Mouse (Mus musculus) neural tube, embryonic 13.5 days (tissue): Measurements from ENCODE around the gene Med11. TPM values are rescaled to one million over a fixed set of nuclear protein-coding genes. Genes with fewer than 3 reads are reported as not detected.
"Not testable (repeated sequence)": the region's sequence is repeated elsewhere in the genome, so short reads cannot be mapped to it uniquely, and the experiment has no call there.

Source experiments
- ATAC-seq: fragments of 200-750 bp; cut with Nextera tagmentation; 2 replicates; pipeline ENCODE4 v1.8.0; 2017; ENCODE audit warnings: low read depth, mild to moderate bottlenecking, moderate TSS enrichment, moderate library complexity
- H3K27ac ChIP-seq: fragments of 300-500 bp; sonication (generic); replicated peaks from 2 replicates; pipeline ENCODE4 v1.5.1; 2015; ENCODE audit warnings: moderate library complexity, mild to moderate bottlenecking, inconsistent platforms
- H3K27me3 ChIP-seq: fragments of 300-500 bp; sonication (generic); 2 replicates; pipeline ENCODE4 v1.6.1; 2015; ENCODE audit warnings: mild to moderate bottlenecking, inconsistent platforms
- H3K36me3 ChIP-seq: fragments of 300-500 bp; sonication (generic); 2 replicates; pipeline ENCODE4 v1.6.1; 2015; ENCODE audit warnings: mild to moderate bottlenecking, inconsistent platforms
- H3K4me1 ChIP-seq: fragments of 300-500 bp; sonication (generic); replicated peaks from 2 replicates; pipeline ENCODE4 v1.6.1; 2015; ENCODE audit warnings: inconsistent platforms
- H3K4me2 ChIP-seq: fragments of 300-500 bp; sonication (generic); 2 replicates; pipeline ENCODE4 v1.6.1; 2015; ENCODE audit warnings: inconsistent platforms, mild to moderate bottlenecking, moderate library complexity
- H3K4me3 ChIP-seq: fragments of 300-500 bp; sonication (generic); 2 replicates; pipeline ENCODE4 v1.5.1; 2015; ENCODE audit warnings: mild to moderate bottlenecking, inconsistent platforms
- H3K9ac ChIP-seq: fragments of 300-500 bp; sonication (generic); 2 replicates; pipeline ENCODE4 v1.6.1; 2015; ENCODE audit warnings: moderate library complexity, mild to moderate bottlenecking, inconsistent platforms
- H3K9me3 ChIP-seq: fragments of 300-500 bp; sonication (generic); 2 replicates; pipeline ENCODE4 v1.6.1; 2016; ENCODE audit warnings: inconsistent platforms
- WGBS: fragments of 180-500 bp; shearing (Covaris S2); methylation state at CpG from one replicate; pipeline ENCODE4 v1.1.7; 2015; 5-methylcytosine and 5-hydroxymethylcytosine counted together
- polyA plus RNA-seq: library from polyadenylated mRNA; unstranded; fragments of >200 nt; fragmentation: Nextera tagmentation; extraction: Ambion mirVana; gene quantifications from 2 replicates; pipeline ENCODE4 v1.2.1, GENCODE M21; 2015

Med11 gene
- polyA plus RNA-seq, 1 experiment from 2014 or later = 45.3 TPM

GRCm38 (mm10) chr11:70453261-70454044, 1.7 kb downstream of the Med11 start:
- H3K9me3 ChIP-seq = no peaks in the 10 kb centered on the region
- WGBS = 93% methylated on average over 9 of the region's 9 CpGs
- peak overlapping the region; percentile 80; the same call in 1 of the 2 replicates for H3K9ac ChIP-seq
- H3K4me3 ChIP-seq = 0 out of 2 replicates have a peak overlapping the region, but pooled peaks have one; percentile 61
- H3K27me3 ChIP-seq = peaks cover 6% of the 10 kb centered on the region
- peak overlapping the region; percentile 60; the same call in 1 of the 2 replicates for H3K4me2 ChIP-seq
- H3K4me1 ChIP-seq = peaks cover 24% of the 10 kb centered on the region
- H3K27ac ChIP-seq = no peak overlapping the region
- ATAC-seq = no peak
- H3K36me3 ChIP-seq = 0 out of 2 replicates have a peak, but pooled peaks cover 5% of the 10 kb centered on the region

GRCm38 (mm10) chr11:70458688-70459600, 7.2 kb downstream of the Med11 start, which contains the start of gene Zmynd15:
Zmynd15 (plus strand) TSS chr11:70459433.
- H3K27me3 ChIP-seq = peaks cover 60% of the 10 kb centered on the region
- H3K4me1 ChIP-seq = peaks cover 17% of the 10 kb centered on the region
- peak within 1 kb of the TSS; percentile 42 for H3K4me3 ChIP-seq
- H3K4me2 ChIP-seq = peak within 1 kb of the TSS; percentile 65
- 20% methylated on average over 32 of the region's 32 CpGs for WGBS
- no peak within 1 kb of the TSS for H3K27ac ChIP-seq
- ATAC-seq = no peak; the same call in 1 of the 2 replicates
- no peaks in the 10 kb centered on the region for H3K36me3 ChIP-seq
- peak within 1 kb of the TSS; percentile 70 for H3K9ac ChIP-seq
- no peaks in the 10 kb centered on the region for H3K9me3 ChIP-seq

GRCm38 (mm10) chr11:70459601-70460101, 7.9 kb downstream of the Med11 start, which contains the start of gene Cxcl16:
Cxcl16 (minus strand) TSS chr11:70459984.
- H3K4me3 ChIP-seq = peak within 1 kb of the TSS; percentile 42
- no peak within 1 kb of the TSS for H3K27ac ChIP-seq
- H3K4me2 ChIP-seq = peak within 1 kb of the TSS; percentile 65
- no peak for ATAC-seq
- H3K9me3 ChIP-seq = no peaks in the 10 kb centered on the region
- peak within 1 kb of the TSS; percentile 70 for H3K9ac ChIP-seq
- WGBS = 5% methylated on average over 30 of the region's 30 CpGs
- H3K4me1 ChIP-seq = peaks cover 14% of the 10 kb centered on the region
- peaks cover 68% of the 10 kb centered on the region for H3K27me3 ChIP-seq
- H3K36me3 ChIP-seq = no peaks in the 10 kb centered on the region

GRCm38 (mm10) chr11:70463970-70464369, 12.3 kb downstream of the Med11 start:
- H3K9ac ChIP-seq = no peak overlapping the region
- H3K4me2 ChIP-seq = no peak overlapping the region
- H3K27ac ChIP-seq = no peak overlapping the region
- no peak overlapping the region for H3K4me3 ChIP-seq
- H3K36me3 ChIP-seq = no peaks in the 10 kb centered on the region
- peaks cover 23% of the 10 kb centered on the region for H3K4me1 ChIP-seq
- no peak for ATAC-seq
- H3K9me3 ChIP-seq = no peaks in the 10 kb centered on the region
- WGBS = 81% methylated on average over 5 of the region's 5 CpGs
- peaks cover 83% of the 10 kb centered on the region for H3K27me3 ChIP-seq

GRCm38 (mm10) chr11:70465211-70465610, 13.5 kb downstream of the Med11 start:
- H3K27me3 ChIP-seq = peaks cover 71% of the 10 kb centered on the region
- peaks cover 13% of the 10 kb centered on the region for H3K4me1 ChIP-seq
- no peak for ATAC-seq
- H3K36me3 ChIP-seq = no peaks in the 10 kb centered on the region
- peak overlapping the region; percentile 46 for H3K4me2 ChIP-seq
- peak overlapping the region; percentile 42; the same call in 1 of the 2 replicates for H3K9ac ChIP-seq
- no peaks in the 10 kb centered on the region for H3K9me3 ChIP-seq
- H3K4me3 ChIP-seq = no peak overlapping the region
- no peak overlapping the region for H3K27ac ChIP-seq
- 28% methylated on average over 16 of the region's 16 CpGs for WGBS

GRCm38 (mm10) chr11:70465824-70466223, 14.1 kb downstream of the Med11 start:
- Histone ChIP-seq H3K4me3 (0 out of 2 replicates have a peak overlapping the region, but pooled peaks have one; percentile 12), H3K27me3 (peaks cover 65% of the 10 kb centered on the region), H3K9me3 (no peaks in the 10 kb centered on the region), H3K4me2 (peak overlapping the region; percentile 46), H3K27ac (no peak overlapping the region), H3K9ac (peak overlapping the region; percentile 42; the same call in 1 of the 2 replicates), H3K4me1 (peaks cover 13% of the 10 kb centered on the region), H3K36me3 (no peaks in the 10 kb centered on the region)
- no peak for ATAC-seq
- 12% methylated on average over 23 of the region's 23 CpGs for WGBS

GRCm38 (mm10) chr11:70467902-70468619, 16.3 kb downstream of the Med11 start:
- no peak overlapping the region for H3K4me3 ChIP-seq
- no peak overlapping the region for H3K4me2 ChIP-seq
- H3K27me3 ChIP-seq = peaks cover 43% of the 10 kb centered on the region
- no peak overlapping the region for H3K27ac ChIP-seq
- H3K4me1 ChIP-seq = peaks cover 13% of the 10 kb centered on the region
- 94% methylated on average over 5 of the region's 5 CpGs for WGBS
- H3K9ac ChIP-seq = no peak overlapping the region
- no peaks in the 10 kb centered on the region for H3K9me3 ChIP-seq
- no peak for ATAC-seq
- H3K36me3 ChIP-seq = no peaks in the 10 kb centered on the region

- peaks cover 13% of the 10 kb centered on the region for H3K4me1 ChIP-seq
- no peak for ATAC-seq
- 85% methylated on average over 3 of the region's 3 CpGs for WGBS
- no peaks in the 10 kb centered on the region for H3K36me3 ChIP-seq
- no peak overlapping the region for H3K4me3 ChIP-seq
- H3K27ac ChIP-seq = no peak overlapping the region
- peaks cover 26% of the 10 kb centered on the region for H3K27me3 ChIP-seq
- H3K9me3 ChIP-seq = no peaks in the 10 kb centered on the region
- no peak overlapping the region for H3K9ac ChIP-seq
- H3K4me2 ChIP-seq = no peak overlapping the region
These were observed 18.0 kb downstream of the Med11 start for GRCm38 (mm10) chr11:70469764-70470163.

- Histone ChIP-seq H3K9ac (no peak overlapping the region), H3K4me2 (no peak overlapping the region), H3K27ac (no peak overlapping the region), H3K27me3 (no peaks in the 10 kb centered on the region), H3K9me3 (no peaks in the 10 kb centered on the region), H3K4me1 (no peaks in the 10 kb centered on the region), H3K4me3 (no peak overlapping the region), H3K36me3 (no peaks in the 10 kb centered on the region)
- no peak for ATAC-seq
These were observed 21.0 kb downstream of the Med11 start for GRCm38 (mm10) chr11:70472716-70473115.

- H3K4me2 ChIP-seq, H3K27ac ChIP-seq, H3K9ac ChIP-seq, H3K4me3 ChIP-seq, H3K4me1 ChIP-seq, H3K36me3 ChIP-seq, H3K27me3 ChIP-seq, ATAC-seq, H3K9me3 ChIP-seq: not testable (repeated sequence)
- 92% methylated on average over 5 of the region's 5 CpGs for WGBS
These were observed 21.6 kb downstream of the Med11 start for GRCm38 (mm10) chr11:70473291-70473690.

- 84% methylated on average over 12 of the region's 12 CpGs for WGBS
- H3K9ac ChIP-seq = no peak overlapping the region
- H3K27ac ChIP-seq = no peak overlapping the region
- no peaks in the 10 kb centered on the region for H3K27me3 ChIP-seq
- no peaks in the 10 kb centered on the region for H3K4me1 ChIP-seq
- H3K4me2 ChIP-seq = no peak overlapping the region
- no peaks in the 10 kb centered on the region for H3K36me3 ChIP-seq
- no peak overlapping the region for H3K4me3 ChIP-seq
- ATAC-seq = no peak
- H3K9me3 ChIP-seq = no peaks in the 10 kb centered on the region
These were observed 23.3 kb downstream of the Med11 start for GRCm38 (mm10) chr11:70474872-70475534.
